Mouse (Mus musculus) heart, adult 18-20 months (tissue): ENCODE data around the gene Daam2. TPM values are rescaled to one million over a fixed set of nuclear protein-coding genes. Genes with fewer than 3 reads are reported as not detected.
A peak's percentile ranks its signal among the peaks of the same experiment; 100 is the strongest.

Experiments used
- DNase-seq, 2 experiments: peaks; one replicate each; pipeline ENCODE4 v3.0.0; 2021 to 2022; ENCODE audit warnings: mixed read lengths in 1 of 2
- total RNA-seq, 2 experiments: library from RNA; stranded (reverse); gene quantifications; 2 replicates each; pipeline ENCODE4 v1.2.3; 2021

Gene Daam2
- total RNA-seq, 2 experiments from 2014 or later = 5.9 to 7.2 TPM

- DNase-seq = no peak
Measured at GRCm38 (mm10) chr17:49531661-49532060, 32.5 kb downstream of the Daam2 start.

DNA sequence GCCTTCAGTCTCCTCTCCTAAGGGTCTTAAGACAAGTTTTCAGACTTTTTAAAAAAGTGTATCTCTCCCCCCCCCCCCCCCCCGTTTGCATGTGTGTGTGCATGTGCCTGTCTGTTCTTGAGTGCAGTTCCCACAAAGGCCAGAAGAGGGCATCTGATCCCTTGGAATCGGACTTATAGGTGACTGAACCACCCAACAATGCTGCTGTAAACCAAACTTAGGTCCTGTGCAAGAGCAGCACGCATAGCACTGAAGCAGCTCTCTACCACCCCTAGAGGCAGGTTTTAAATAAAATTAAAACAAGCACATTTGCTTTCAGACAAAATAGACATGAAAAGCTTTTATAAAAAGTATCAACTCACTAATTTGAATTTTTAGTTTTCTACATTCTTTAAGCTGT lies 33.9 kb downstream of the Daam2 start:
- DNase-seq = peak in 1 of 2 experiments; percentile 55

DNA sequence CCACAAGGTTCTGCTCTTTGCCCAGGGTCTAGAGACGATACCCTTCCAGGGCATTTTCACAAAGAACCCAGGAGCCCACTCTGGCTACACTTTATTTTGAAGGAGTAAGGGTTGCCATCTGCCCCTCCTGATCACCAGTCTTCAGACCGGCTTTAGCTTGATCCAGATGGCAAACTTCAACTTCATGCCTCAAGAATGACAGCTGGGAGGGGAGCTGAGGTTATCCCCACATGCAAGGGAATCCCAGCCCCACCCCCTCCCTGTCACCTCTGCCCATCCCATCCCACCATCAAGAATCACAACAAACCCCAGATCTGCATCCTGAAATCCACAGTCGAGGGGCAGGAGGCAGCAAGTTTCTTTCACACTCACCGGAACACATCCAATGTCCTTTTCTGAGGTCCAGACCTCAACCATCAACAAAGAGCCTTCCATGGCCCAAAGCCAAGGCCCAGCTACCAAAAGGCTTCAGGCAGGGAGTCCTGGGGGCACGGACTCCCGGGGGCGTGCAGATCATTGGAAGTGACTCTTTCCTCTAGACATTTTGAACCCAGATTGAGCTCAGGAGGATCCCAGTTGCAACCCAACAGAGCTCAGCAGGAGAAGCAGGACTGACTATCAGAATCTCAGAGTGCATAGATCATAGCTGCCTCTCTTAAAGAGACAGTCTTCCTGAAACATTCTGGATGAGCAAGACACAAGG lies 35.5 kb downstream of the Daam2 start:
- no peak for DNase-seq

DNA sequence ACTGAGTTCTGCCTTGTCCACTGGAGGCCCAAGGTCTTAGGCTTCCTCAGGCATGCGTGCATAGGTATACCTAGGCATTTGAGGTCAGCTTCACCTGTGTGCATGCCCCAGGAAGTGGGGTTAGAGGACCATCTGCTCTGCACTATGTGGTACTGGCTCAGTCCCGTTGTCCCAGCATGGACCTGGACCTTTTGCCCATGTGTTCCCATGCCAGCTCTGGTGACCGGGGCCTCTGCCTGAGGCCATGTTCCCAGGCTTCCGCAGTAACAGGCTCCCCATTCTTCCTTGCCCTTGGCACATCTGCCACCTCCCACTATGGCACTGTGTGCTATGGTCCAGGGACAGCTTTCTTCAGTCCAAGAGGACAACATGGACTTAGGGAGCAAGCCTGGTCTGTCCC lies 36.1 kb downstream of the Daam2 start:
- DNase-seq = no peak

GRCm38 (mm10) chr17:49526566-49526965 lies 37.6 kb downstream of the Daam2 start:
- no peak for DNase-seq

DNA sequence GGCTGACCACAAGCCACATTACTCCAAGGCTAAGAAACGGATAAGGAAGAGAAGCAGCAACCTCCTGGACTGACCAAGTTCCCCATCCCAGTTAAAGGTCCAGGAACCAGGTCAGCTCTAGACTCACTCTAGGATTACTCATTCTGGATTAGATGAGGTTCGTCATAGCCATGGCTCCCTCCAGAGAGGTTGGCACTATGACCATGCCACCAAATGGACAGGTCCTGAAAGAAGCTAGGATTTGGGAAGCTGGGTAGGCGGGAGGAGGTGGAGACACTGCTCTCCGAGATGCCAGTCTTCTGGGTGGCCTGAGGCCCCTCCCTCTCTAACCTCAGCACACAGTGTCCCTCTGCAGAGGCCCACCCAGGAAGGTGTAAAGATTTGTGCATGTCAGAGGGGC lies 38.2 kb downstream of the Daam2 start:
- no peak for DNase-seq

DNA sequence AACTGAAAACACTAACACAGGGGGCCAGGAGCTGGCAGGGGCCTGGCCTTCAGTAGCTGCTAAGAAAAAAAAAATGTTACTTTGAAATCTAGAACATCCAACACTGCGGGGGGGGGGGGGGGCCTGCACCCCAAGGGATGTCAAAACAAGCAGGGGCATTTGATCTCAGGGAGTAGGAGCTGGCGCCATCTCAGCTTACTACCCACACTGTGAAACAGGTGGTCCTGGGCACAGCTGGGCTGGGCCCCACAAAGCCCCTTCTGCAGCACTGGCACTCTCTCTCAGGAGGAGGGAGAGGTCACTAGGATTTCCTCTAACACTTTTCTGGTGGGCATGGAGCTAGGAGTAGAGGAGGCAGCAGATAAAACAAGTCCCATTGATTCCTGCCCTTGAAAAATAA lies 39.6 kb downstream of the Daam2 start:
- DNase-seq = no peak

DNA sequence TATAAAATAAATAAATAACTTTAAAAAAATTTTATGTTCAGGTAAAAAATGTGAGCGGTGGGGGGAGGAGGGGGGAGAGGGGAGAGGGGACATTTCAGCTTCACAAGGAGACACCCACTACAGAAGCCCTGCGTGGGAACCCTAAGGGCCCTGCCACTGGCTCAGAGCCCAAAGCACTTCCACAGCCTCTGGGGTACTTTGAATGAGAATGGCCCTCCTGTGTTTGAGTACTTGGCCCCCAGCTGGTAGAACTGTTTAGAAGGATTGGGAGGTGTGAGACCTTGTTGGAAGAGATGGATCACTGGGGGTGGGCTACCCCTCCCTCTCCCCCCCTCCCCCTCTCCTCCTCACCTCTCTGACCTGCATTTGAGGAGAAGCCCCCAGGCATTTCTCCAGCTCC lies 41.7 kb downstream of the Daam2 start:
- no peak for DNase-seq

GRCm38 (mm10) chr17:49522002-49522401 lies 42.1 kb downstream of the Daam2 start:
- DNase-seq = no peak

- no peak for DNase-seq
Measured at GRCm38 (mm10) chr17:49520674-49521073, 43.5 kb downstream of the Daam2 start.

GRCm38 (mm10) chr17:49519576-49520247 lies 44.4 kb downstream of the Daam2 start:
- DNase-seq = peak in 1 of 2 experiments; percentile 63

GRCm38 (mm10) chr17:49517091-49517490 lies 47.1 kb downstream of the Daam2 start:
- peak in 1 of 2 experiments; percentile 57 for DNase-seq

DNA sequence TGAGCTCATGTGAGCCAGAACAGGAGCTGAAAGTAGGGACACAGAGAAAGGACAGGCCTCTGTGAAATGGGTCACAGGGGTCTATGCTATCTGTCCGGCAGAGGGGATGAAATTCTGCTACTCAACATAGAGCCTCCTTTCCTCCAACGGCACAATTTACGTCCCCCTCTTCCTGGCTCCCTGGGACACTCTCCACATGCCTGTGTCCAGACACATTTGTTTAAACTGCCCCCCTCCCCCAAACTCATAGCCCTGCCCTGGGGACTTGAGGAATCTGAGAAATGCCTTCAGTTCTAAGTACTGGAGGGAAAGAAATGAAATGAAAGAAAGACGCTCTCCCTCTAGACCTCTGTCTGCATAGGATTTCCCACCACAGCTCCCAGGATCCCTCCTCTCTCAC lies 48.5 kb downstream of the Daam2 start:
- no peak for DNase-seq

- no peak for DNase-seq
Measured at GRCm38 (mm10) chr17:49515141-49515540, 49.0 kb downstream of the Daam2 start.

- DNase-seq = peak; percentile 23 to 38
Measured at GRCm38 (mm10) chr17:49512671-49513085, 51.5 kb downstream of the Daam2 start.

- DNase-seq = no peak
Measured at GRCm38 (mm10) chr17:49509431-49509830, 54.7 kb downstream of the Daam2 start.

DNA sequence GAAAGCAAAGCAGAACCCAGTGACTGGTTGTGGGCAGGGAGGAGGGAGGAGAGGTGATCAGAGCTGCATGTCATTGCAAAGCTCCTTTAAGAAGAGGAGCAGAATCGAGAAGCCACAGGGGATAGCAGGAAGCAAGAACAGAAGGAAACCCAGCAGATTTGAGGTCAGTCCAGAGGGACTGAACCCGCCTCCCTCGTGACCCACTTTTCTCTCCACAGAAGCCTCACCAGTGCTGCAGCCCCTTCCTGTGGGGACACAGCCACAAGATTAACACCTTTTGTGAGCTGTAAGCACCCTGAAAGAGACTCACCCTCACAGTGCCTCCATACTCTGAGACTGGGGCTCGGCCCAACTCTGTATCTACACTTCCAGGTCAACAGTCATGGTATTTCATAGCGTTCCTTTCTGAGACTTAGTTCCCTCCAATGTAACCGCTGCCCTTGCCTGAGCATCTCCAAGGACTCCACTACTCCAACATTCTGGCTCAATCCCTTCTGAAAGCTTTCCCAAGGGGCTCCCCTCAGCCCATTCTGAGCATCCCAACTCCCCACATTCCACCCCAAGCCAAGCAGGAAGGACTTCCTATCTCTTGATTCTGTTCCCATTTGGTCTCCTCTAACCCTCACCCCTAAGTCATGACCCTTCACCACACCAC lies 60.8 kb downstream of the Daam2 start:
- peak; percentile 33 to 47 for DNase-seq

GRCm38 (mm10) chr17:49500234-49500633 lies 63.9 kb downstream of the Daam2 start:
- peak in 1 of 2 experiments; percentile 32 for DNase-seq

GRCm38 (mm10) chr17:49499635-49500034 lies 64.5 kb downstream of the Daam2 start:
- no peak for DNase-seq

GRCm38 (mm10) chr17:49498169-49498568 lies 66.0 kb downstream of the Daam2 start:
- DNase-seq = no peak

GRCm38 (mm10) chr17:49493276-49493675 lies 70.9 kb downstream of the Daam2 start:
- DNase-seq = no peak

DNA sequence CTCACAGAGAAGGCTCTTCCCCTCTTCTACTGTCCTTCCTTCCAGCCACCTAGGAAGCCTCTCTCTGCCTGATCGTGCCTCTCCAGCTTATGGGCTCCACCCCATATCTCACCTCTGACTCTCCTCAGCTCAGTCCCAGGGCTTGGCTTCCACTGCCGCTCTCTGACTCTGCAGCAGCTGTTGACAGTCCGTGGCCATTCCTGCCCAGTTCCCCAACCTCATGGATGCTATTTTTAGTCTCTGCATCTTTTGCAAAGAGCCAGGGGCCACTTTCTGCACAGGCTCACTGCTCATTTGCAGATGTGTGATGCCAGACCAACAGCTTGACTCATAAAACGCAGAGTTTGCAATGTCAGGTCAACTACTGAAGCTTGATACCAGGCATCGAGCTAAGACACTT lies 75.0 kb downstream of the Daam2 start:
- DNase-seq = peak; percentile 58 to 78

GRCm38 (mm10) chr17:49484435-49484834 lies 79.7 kb downstream of the Daam2 start:
- DNase-seq = no peak
